Mouse (Mus musculus) kidney, adult 8-10 months (tissue): Measurements from ENCODE around the gene Camta2.

Source experiments
- DNase-seq, 2 experiments: peaks; one replicate each; pipeline ENCODE4 v3.0.0; 2022

Gene Camta2

GRCm38 (mm10) chr11:70646691-70647650 is 40.9 kb downstream of the Camta2 start, which contains the start of the genes Rnf167 and Slc25a11:
Gene Rnf167 (plus strand): TSS chr11:70647235.
Gene Slc25a11 (minus strand): TSS chr11:70647479.
- DNase-seq: peak; percentile 98

- DNase-seq: peak; percentile 52 to 61
These were observed 41.7 kb downstream of the Camta2 start for GRCm38 (mm10) chr11:70646259-70646555.

- DNase-seq: no peak
These were observed 42.2 kb downstream of the Camta2 start for GRCm38 (mm10) chr11:70645461-70646258.

GRCm38 (mm10) chr11:70644564-70645103 is 43.3 kb downstream of the Camta2 start:
- DNase-seq: no peak

- no peak for DNase-seq
These were observed 44.9 kb downstream of the Camta2 start for GRCm38 (mm10) chr11:70643051-70643450.

GRCm38 (mm10) chr11:70641241-70641640 is 46.7 kb downstream of the Camta2 start:
- no peak for DNase-seq

GRCm38 (mm10) chr11:70639976-70640375 is 47.9 kb downstream of the Camta2 start:
- no peak for DNase-seq

- no peak for DNase-seq
These were observed 49.1 kb downstream of the Camta2 start, which contains the start of gene Gp1ba for GRCm38 (mm10) chr11:70638714-70639278. Gene Gp1ba (plus strand): TSS chr11:70639122.

GRCm38 (mm10) chr11:70638293-70638692 is 49.6 kb downstream of the Camta2 start:
- no peak for DNase-seq

GRCm38 (mm10) chr11:70637764-70638163 is 50.1 kb downstream of the Camta2 start:
- no peak for DNase-seq

GRCm38 (mm10) chr11:70635601-70636000 is 52.3 kb downstream of the Camta2 start:
- no peak for DNase-seq

GRCm38 (mm10) chr11:70630129-70630528 is 57.8 kb downstream of the Camta2 start:
- DNase-seq: peak; percentile 69 to 80

- no peak for DNase-seq
These were observed 58.3 kb downstream of the Camta2 start for GRCm38 (mm10) chr11:70629557-70629956.

- no peak for DNase-seq
These were observed 59.5 kb downstream of the Camta2 start for GRCm38 (mm10) chr11:70628431-70628830.

- DNase-seq: peak in 1 of 2 experiments; percentile 51
These were observed 61.0 kb downstream of the Camta2 start for GRCm38 (mm10) chr11:70626877-70627276.

- DNase-seq: peak in 1 of 2 experiments; percentile 59
These were observed 62.4 kb downstream of the Camta2 start for GRCm38 (mm10) chr11:70625473-70625872.

- DNase-seq: no peak
These were observed 64.7 kb downstream of the Camta2 start for GRCm38 (mm10) chr11:70623053-70623742.

GRCm38 (mm10) chr11:70621972-70622814 is 65.7 kb downstream of the Camta2 start:
- no peak for DNase-seq
